Mouse (Mus musculus): ENCODE results near the gene Ccr10.

GRCm38 (mm10) chr11:101142215-101142967 lies 32.9 kb downstream of the Ccr10 start:
- no peak for TF ChIP-seq CTCF (IDR thresholded peaks at IDR 0.05; ENCODE audit: borderline replicate concordance, insufficient read depth, low read depth, low read length)
- no peak for TF ChIP-seq POLR2A (IDR thresholded peaks at IDR 0.05; ENCODE audit: borderline replicate concordance, insufficient read depth, low read length)

Measured in cerebellum, adult 2 months (tissue).